Mouse (Mus musculus) CH12F3 (cell line): ENCODE results near the gene Gfm2.

Source experiments
- in situ Hi-C: fragments of 300-500 bp; cut with MboI; formaldehyde crosslinking; loops from 2 replicates; pipeline ENCODE4 v1.14.3; 2020; ENCODE audit warnings: low sequenced_read_pairs

Gene Gfm2

GRCm38 (mm10) chr13:97187693-97188092, 50.0 kb downstream of the Gfm2 start:
- in situ Hi-C loops, result no loop called here

DNA sequence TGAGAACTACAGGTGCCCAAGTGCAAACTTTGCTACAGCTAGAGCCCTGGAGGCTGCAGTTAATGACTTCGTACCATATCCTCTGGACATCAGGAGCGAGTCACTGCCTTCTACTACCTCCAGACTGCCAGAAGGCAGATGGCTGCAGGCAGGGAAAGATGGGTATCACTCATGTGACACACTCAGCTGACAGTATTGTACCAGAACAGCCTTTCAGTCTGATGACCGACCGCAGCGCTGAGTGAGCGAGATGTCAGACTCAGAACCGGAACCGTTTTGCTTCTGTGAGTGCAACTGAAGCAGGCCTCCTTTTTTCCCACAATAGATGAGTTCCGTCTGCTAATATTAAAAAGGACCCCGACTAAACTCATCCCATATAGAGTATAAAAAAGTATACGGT, 54.9 kb downstream of the Gfm2 start:
- in situ Hi-C loops, result no loop called here

DNA sequence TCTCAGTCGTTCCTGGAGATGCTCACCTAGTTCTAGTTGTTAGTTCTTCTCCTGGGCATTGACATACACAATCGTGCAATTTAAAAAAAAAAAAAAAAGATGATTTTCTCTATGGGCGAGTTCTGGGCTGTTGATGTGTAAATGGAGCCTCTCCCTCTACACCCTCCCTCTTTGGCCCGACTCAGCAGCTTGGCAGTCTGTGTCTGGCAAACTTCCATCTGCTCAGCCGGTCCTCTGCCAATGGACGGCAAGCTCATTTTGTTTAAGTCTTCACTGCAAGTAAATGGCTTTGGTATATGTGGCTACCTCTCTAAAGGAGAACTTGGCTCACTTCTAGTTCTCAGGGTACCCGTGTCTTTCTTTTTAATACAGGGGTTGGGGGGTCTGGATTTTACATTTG, 55.7 kb downstream of the Gfm2 start:
- in situ Hi-C loops, result no loop called here

- in situ Hi-C loops, result no loop called here
Observed at GRCm38 (mm10) chr13:97196186-97196924, 58.6 kb downstream of the Gfm2 start.

DNA sequence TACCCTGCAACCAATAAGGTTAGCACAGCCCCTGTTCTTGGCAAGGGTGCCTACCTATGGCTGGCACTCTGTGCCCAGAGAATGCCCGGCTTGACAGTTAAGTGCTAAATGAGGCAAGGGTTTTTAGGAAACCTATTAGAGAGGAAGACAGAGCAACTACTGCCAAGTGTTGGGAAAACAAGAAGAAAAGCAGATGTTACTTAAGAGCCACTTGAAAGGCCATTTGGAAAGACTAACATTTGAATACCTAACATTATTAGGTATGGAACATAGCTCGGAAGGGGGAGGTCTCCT, 59.1 kb downstream of the Gfm2 start:
- in situ Hi-C loops, result no loop called here

- in situ Hi-C loops, result no loop called here
Observed at GRCm38 (mm10) chr13:97197932-97198562, 60.3 kb downstream of the Gfm2 start, which contains the start of gene Hexb. Gene Hexb, minus strand, starts transcription at chr13:97198357.

- in situ Hi-C loops, result no loop called here
Observed at GRCm38 (mm10) chr13:97199123-97199522, 61.4 kb downstream of the Gfm2 start.

DNA sequence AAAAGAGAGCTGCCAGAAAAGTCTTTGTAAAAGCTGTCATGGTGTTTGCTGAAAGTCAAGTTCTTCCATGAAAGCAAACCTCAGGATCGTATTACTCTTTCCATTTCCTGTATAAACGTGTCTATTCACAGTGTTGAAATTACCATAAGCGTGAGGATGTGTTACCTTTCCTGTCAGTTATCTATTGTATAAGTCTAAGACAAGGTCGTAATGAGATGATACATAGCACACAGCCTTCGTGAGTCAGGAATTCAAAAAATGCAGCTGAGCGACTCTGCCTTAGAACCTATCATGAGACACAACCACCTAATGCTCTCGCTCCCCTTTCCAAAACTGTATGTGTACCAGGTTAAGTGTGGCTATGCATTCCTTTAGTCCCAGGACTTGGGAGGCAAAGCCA, 63.3 kb downstream of the Gfm2 start:
- in situ Hi-C loops, result no loop called here

DNA sequence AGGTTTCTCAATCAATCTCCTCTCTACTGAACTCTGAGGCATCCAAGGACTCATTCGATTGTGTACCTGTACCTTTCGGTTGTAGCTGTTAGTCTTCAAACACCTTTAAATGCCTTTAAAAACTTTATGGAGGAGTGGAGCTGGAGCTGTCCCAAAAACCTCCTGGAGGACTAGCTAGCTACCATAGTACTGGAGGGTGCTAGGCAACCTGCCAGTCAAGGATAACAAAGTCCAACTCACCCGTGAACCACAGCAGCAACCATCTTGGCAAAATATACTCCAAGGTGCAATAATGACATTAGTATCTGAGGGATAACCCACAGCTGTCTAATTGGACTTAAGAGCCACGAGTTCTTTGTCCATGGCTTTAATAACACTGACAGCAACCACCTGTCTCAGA, 64.2 kb downstream of the Gfm2 start:
- in situ Hi-C loops, result no loop called here

GRCm38 (mm10) chr13:97205052-97205701, 67.4 kb downstream of the Gfm2 start:
- in situ Hi-C loops, result no loop called here

- in situ Hi-C loops, result no loop called here
Observed at GRCm38 (mm10) chr13:97206046-97206445, 68.3 kb downstream of the Gfm2 start.

GRCm38 (mm10) chr13:97207472-97208111, 69.9 kb downstream of the Gfm2 start:
- in situ Hi-C loops, result no loop called here

DNA sequence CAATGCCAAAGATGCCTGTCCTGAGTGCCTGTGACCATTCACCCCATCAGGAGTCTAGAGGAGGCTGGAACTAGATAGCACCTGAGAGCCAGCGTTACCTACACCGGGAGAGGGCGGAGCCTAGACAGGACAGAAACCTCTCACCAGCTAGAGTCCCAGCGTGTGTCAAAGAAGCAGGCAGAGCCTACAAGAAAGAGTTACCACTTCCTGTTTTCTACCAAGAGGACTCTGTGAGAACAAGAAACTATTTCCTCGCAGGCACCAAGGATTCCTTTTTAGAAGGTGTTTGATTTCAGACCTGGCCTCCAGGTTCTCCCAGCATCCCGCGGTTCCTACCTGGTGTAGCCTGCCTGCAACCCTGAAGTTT, 70.4 kb downstream of the Gfm2 start:
- in situ Hi-C loops, result no loop called here

DNA sequence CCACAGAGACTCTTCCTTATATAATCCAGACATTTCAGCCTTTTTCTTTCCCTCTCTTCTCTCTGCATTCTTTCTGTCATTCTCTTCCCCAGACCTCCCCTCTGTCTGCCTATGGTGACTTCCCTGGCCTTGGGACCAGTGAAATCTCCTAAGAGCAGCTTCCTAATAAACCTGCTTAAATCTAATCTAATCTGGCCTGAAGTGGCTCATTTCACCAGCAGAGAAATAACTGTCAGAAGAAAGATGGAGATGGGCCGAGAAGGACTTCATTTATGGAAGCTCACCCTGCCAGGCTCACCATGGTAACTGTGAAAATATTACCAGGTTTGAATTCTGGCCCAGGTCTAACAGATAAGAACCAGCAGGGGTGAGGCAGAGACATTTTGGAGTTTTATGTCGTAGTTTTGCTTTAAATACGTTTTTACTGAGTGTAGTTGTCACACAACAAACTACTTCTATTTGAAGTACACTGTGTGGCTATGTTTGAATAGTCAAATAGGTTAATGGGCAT, 70.8 kb downstream of the Gfm2 start:
- in situ Hi-C loops, result no loop called here

DNA sequence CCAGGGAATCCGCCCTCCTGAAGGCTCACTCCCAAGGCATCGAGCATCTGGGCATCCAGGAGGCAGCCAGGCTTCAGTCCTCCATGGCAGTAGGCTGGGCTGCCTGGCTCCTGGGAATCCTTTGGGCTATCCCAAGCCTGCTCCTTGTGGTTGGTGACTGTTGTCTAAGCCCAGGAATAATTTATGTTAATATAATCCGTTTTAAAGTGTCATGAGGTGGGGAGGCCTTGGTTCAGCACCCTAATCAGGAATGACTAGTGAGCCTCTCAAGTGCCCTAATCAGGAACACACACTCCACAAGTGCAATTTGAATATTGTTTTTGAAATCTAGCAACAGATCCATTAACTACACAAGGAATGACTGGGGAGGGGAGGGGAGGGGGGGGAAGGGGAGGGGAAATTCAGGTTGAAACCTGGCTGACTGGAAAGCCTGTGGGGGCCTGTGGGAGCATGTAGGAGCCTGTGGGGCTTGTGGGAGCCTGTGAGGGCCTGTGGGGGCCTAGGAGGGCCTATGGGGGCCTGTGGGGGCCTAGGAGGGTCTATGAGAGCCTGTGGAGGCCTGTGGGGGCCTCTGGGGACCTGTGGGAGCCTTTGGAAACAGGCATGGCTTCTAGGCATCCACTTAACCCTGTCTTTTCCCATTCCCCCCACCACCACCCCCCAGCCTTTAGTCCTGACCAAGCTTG, 77.0 kb downstream of the Gfm2 start:
- in situ Hi-C loops, result no loop called here

- in situ Hi-C loops, result no loop called here
Observed at GRCm38 (mm10) chr13:97215563-97215962, 77.8 kb downstream of the Gfm2 start.

GRCm38 (mm10) chr13:97216196-97216595, 78.5 kb downstream of the Gfm2 start:
- in situ Hi-C loops, result no loop called here

- in situ Hi-C loops, result no loop called here
Observed at GRCm38 (mm10) chr13:97220022-97220421, 82.3 kb downstream of the Gfm2 start.

DNA sequence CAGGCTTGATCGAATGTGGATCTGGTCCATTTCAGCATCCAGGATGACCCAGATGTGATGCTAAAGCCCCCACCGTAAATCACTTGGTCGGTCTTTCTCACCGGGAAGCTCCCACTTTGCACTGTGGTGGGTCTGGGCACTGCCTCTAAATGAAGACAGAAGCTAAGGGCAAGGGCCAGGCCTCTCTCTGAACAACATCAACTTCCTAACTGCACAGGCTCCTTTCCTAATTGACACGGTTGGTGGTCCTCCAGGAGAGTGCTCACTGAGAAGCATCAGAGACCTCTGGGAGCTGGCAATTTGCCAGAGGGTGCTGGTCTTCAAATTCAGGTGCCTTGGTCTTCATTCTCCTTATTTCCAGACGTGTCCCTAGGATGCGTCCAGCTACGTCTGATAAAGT, 86.1 kb downstream of the Gfm2 start:
- in situ Hi-C loops, result no loop called here

DNA sequence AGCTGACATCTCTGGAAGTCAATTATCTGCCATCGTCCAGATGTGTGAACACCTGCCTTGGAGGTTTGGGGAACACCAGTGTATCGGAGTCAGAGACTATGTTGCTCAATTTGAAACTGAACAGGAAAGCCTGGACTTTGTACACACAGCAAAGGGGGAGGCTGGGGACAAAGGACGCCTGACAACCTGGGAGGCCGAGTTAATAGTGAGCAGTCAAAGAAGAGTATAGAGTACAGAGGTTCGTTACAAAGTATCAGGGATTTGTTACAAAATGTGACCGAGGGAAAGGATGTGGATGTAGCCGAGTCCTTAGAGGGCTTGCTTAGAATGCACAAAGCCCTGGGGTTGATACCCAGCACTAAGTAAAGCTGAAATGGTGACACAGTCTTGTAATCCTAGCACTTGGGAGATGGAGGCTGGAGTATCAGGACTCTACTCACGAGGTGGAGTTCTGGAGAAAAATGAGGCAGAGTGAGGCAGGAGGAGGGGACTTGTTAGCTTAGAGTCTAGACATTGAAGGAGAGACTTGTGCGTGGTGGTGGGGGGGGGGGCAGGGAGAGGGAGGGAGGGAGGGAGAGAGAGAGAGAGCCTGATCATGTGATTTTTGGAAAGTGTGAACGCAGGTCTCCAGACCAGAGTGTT, 86.7 kb downstream of the Gfm2 start:
- in situ Hi-C loops, result no loop called here

GRCm38 (mm10) chr13:97225130-97225529, 87.4 kb downstream of the Gfm2 start:
- in situ Hi-C loops, result no loop called here
